Mouse (Mus musculus) hindbrain, postnatal 0 days (tissue): ENCODE results near the gene Amacr. TPM values are rescaled to one million over a fixed set of nuclear protein-coding genes. Genes with fewer than 3 reads are reported as not detected.

Experiments used
- ATAC-seq: fragments of 200-750 bp; cut with Nextera tagmentation; 2 replicates; pipeline ENCODE4 v1.8.0; 2017; ENCODE audit warnings: mild to moderate bottlenecking, moderate TSS enrichment, moderate library complexity
- DNase-seq: peaks from one replicate; pipeline ENCODE4 v3.0.0-alpha.2; 2015; ENCODE audit warnings: low spot score
- H3K27ac ChIP-seq: fragments of 300-500 bp; sonication (generic); 2 replicates; pipeline ENCODE4 v1.5.1; 2014; ENCODE audit warnings: mild to moderate bottlenecking
- H3K27me3 ChIP-seq: fragments of 300-500 bp; sonication (generic); 2 replicates; pipeline ENCODE4 v1.6.1; 2014; ENCODE audit warnings: low read length, mixed read lengths; ENCODE audit not compliant: insufficient read depth
- H3K36me3 ChIP-seq: fragments of 300-500 bp; sonication (generic); 2 replicates; pipeline ENCODE4 v1.6.1; 2014; ENCODE audit warnings: low read length, mixed read lengths; ENCODE audit not compliant: insufficient read depth
- H3K4me1 ChIP-seq: fragments of 300-500 bp; sonication (generic); 2 replicates; pipeline ENCODE4 v1.6.1; 2014; ENCODE audit warnings: antibody characterized with exemption, low read length, mixed read lengths; ENCODE audit not compliant: insufficient read depth
- H3K4me2 ChIP-seq: fragments of 300-500 bp; sonication (generic); 2 replicates; pipeline ENCODE4 v1.6.1; 2014; ENCODE audit warnings: low read depth, mild to moderate bottlenecking, low read length, moderate library complexity, mixed read lengths
- H3K4me3 ChIP-seq: fragments of 300-500 bp; sonication (generic); 2 replicates; pipeline ENCODE4 v1.5.1; 2014; ENCODE audit warnings: low read length
- H3K9ac ChIP-seq: fragments of 300-500 bp; sonication (generic); replicated peaks from 2 replicates; pipeline ENCODE4 v1.6.1; 2014; ENCODE audit warnings: mild to moderate bottlenecking, low read length, moderate library complexity, mixed read lengths
- H3K9me3 ChIP-seq: fragments of 300-500 bp; sonication (generic); 2 replicates; pipeline ENCODE4 v1.6.1; 2016; ENCODE audit warnings: low read length, mixed read lengths
- CTCF ChIP-seq: IDR thresholded peaks from 2 replicates; pipeline ENCODE4 v1.5.1; 2016; ENCODE audit warnings: antibody characterized with exemption, control low read depth, low read depth
- WGBS: fragments of 180-500 bp; shearing (Covaris S2); extraction: QIAGEN DNeasy Blood & Tissue Kit; methylation state at CpG from one replicate; pipeline ENCODE4 v1.1.7; 2014; 5-methylcytosine and 5-hydroxymethylcytosine counted together
- polyA plus RNA-seq: library from polyadenylated mRNA; unstranded; fragments of >200 nt; fragmentation: Nextera tagmentation; extraction: Ambion mirVana; gene quantifications from 2 replicates; pipeline ENCODE4 v1.2.1, GENCODE M21; 2015
- total RNA-seq: library from RNA; depleted of rRNA; stranded (reverse); fragments of >200 nt; gene quantifications from 2 replicates; pipeline ENCODE4 v1.2.3, GENCODE M21; 2014

Gene Amacr
- total and polyA plus RNA-seq, 2 experiments from 2014 or later, result 8.5 to 11.3 TPM

- no peak overlapping the region for H3K9ac ChIP-seq
- 54% methylated on average over 2 of the region's 2 CpGs for WGBS
- H3K36me3 ChIP-seq, result peaks cover 4% of the 10 kb centered on the region
- no peak for TF ChIP-seq CTCF
- no peak for ATAC-seq
- H3K4me1 ChIP-seq, result no peaks in the 10 kb centered on the region
- no peaks in the 10 kb centered on the region for H3K27me3 ChIP-seq
- H3K4me3 ChIP-seq, result no peak overlapping the region
- H3K27ac ChIP-seq, result no peak overlapping the region
- H3K9me3 ChIP-seq, result no peaks in the 10 kb centered on the region
- H3K4me2 ChIP-seq, result no peak overlapping the region
- DNase-seq, result no peak
Observed at GRCm38 (mm10) chr15:10990411-10990810, 8.9 kb downstream of the Amacr start.

GRCm38 (mm10) chr15:10991566-10991965 is 10.0 kb downstream of the Amacr start:
- H3K9ac ChIP-seq, result no peak overlapping the region
- H3K4me1 ChIP-seq, result no peaks in the 10 kb centered on the region
- DNase-seq (no peak), ATAC-seq (no peak)
- no peak overlapping the region for H3K27ac ChIP-seq
- TF ChIP-seq CTCF, result no peak
- H3K9me3 ChIP-seq, result no peaks in the 10 kb centered on the region
- 100% methylated on average over 1 of the region's 1 CpGs for WGBS
- no peak overlapping the region for H3K4me3 ChIP-seq
- H3K27me3 ChIP-seq, result no peaks in the 10 kb centered on the region
- H3K4me2 ChIP-seq, result no peak overlapping the region
- H3K36me3 ChIP-seq, result peaks cover 4% of the 10 kb centered on the region

GRCm38 (mm10) chr15:10999832-11000231 is 18.3 kb downstream of the Amacr start:
- no peak overlapping the region for H3K27ac ChIP-seq
- no peaks in the 10 kb centered on the region for H3K36me3 ChIP-seq
- peak; percentile 73; the same call in 1 of the 2 replicates for ATAC-seq
- no peaks in the 10 kb centered on the region for H3K27me3 ChIP-seq
- WGBS, result 53% methylated on average over 5 of the region's 5 CpGs
- peak; percentile 36 for DNase-seq
- H3K4me2 ChIP-seq, result 0 out of 2 replicates have a peak overlapping the region, but pooled peaks have one; percentile 7
- no peaks in the 10 kb centered on the region for H3K4me1 ChIP-seq
- no peaks in the 10 kb centered on the region for H3K9me3 ChIP-seq
- H3K4me3 ChIP-seq, result no peak overlapping the region
- H3K9ac ChIP-seq, result no peak overlapping the region
- TF ChIP-seq CTCF, result no peak

DNA sequence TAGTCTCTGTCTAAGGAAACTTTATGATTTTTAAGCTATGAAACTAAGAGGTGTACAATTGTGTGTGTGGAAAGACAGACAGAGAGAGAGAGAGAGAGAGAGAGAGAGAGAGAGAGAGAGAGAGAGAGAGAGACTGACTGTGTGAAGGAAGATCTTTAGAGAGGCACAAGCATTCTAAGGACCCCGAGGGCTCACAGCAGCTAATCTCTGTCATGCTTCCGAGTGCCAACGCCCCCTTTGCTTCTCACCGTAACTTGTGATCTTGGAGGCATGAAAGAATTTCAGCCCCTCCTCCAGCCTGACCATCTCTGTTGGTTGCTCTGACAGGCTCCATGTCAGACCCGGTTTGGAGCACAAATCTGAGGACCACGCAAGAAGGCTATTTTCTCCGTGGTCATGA is 18.9 kb downstream of the Amacr start, which contains the start of gene Slc45a2:
Gene Slc45a2, plus strand, starts transcription at position 301 of the 400 bp plus-strand sequence.
- TF ChIP-seq CTCF, result no peak
- H3K4me1 ChIP-seq, result no peaks in the 10 kb centered on the region
- H3K4me3 ChIP-seq, result no peak within 1 kb of the TSS
- ATAC-seq, result no peak
- H3K9ac ChIP-seq, result no peak within 1 kb of the TSS
- H3K4me2 ChIP-seq, result 0 out of 2 replicates have a peak within 1 kb of the TSS, but pooled peaks have one; percentile 7
- H3K36me3 ChIP-seq, result no peaks in the 10 kb centered on the region
- DNase-seq, result no peak
- no peaks in the 10 kb centered on the region for H3K27me3 ChIP-seq
- WGBS, result 68% methylated on average over 7 of the region's 7 CpGs
- no peak within 1 kb of the TSS for H3K27ac ChIP-seq
- H3K9me3 ChIP-seq, result no peaks in the 10 kb centered on the region

GRCm38 (mm10) chr15:11003791-11004190 is 22.2 kb downstream of the Amacr start:
- no peak for ATAC-seq
- H3K4me2 ChIP-seq, result no peak overlapping the region
- no peak overlapping the region for H3K4me3 ChIP-seq
- H3K9me3 ChIP-seq, result no peaks in the 10 kb centered on the region
- no peak overlapping the region for H3K9ac ChIP-seq
- no peaks in the 10 kb centered on the region for H3K27me3 ChIP-seq
- WGBS, result 89% methylated on average over 4 of the region's 4 CpGs
- TF ChIP-seq CTCF, result no peak
- no peak for DNase-seq
- no peaks in the 10 kb centered on the region for H3K4me1 ChIP-seq
- H3K27ac ChIP-seq, result no peak overlapping the region
- H3K36me3 ChIP-seq, result no peaks in the 10 kb centered on the region

DNA sequence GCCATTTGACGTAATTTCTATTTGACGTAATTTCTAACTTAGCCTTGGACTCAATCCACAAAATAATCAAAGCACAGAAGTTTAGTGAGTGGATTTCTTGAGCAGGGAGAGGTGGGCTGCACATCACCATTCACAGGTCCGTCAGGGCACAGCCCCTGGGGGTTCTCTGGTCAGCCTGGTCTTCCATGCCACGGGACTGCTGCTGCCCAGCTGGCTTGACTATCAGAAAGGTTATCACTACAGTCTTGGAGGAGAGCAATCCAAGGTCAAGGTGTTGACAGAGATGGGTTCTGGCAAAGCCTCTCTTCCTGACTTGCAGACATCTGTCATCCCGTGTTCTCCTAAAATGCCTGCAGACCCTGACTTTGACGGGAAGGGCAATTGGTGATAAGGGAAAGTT is 23.1 kb downstream of the Amacr start:
- DNase-seq (no peak), ATAC-seq (no peak)
- no peaks in the 10 kb centered on the region for H3K4me1 ChIP-seq
- H3K4me2 ChIP-seq, result no peak overlapping the region
- H3K9me3 ChIP-seq, result no peaks in the 10 kb centered on the region
- H3K27me3 ChIP-seq, result no peaks in the 10 kb centered on the region
- H3K4me3 ChIP-seq, result no peak overlapping the region
- no peak overlapping the region for H3K27ac ChIP-seq
- H3K36me3 ChIP-seq, result no peaks in the 10 kb centered on the region
- no peak overlapping the region for H3K9ac ChIP-seq
- 87% methylated on average over 6 of the region's 6 CpGs for WGBS
- TF ChIP-seq CTCF, result no peak

DNA sequence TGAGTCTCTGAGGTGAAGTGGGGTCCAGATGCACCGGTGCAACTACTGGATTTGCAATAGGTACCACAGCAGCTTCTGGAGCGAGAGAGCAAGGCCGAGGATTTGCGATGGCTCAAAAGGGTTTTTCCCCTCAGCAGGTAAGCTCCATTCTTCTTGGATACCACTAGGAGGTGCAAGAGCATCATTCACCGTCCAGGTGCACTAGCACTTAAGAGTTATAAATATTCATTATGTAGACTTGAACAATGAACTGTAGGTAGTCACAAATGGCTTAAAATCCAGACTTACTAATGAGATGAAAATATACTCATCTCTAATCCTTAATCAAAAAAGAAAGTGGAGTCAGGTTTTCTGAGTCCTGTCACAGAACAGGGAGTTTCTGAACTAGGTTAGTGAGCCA is 27.2 kb downstream of the Amacr start:
- 38% methylated on average over 5 of the region's 5 CpGs for WGBS
- Histone ChIP-seq H3K36me3 (no peaks in the 10 kb centered on the region), H3K9me3 (no peaks in the 10 kb centered on the region), H3K27me3 (no peaks in the 10 kb centered on the region), H3K4me2 (no peak overlapping the region), H3K4me1 (no peaks in the 10 kb centered on the region), H3K27ac (no peak overlapping the region), H3K4me3 (no peak overlapping the region), H3K9ac (no peak overlapping the region)
- peak; percentile 66 for TF ChIP-seq CTCF
- peak; percentile 46 for DNase-seq
- ATAC-seq, result no peak
